Mouse (Mus musculus) embryonic facial prominence, embryonic 11.5 days (tissue): Measurements from ENCODE around the gene Frzb. TPM values are rescaled to one million over a fixed set of nuclear protein-coding genes. Genes with fewer than 3 reads are reported as not detected.

Experiments
- ATAC-seq: fragments of 200-750 bp; cut with Nextera tagmentation; replicated peaks from 2 replicates; pipeline ENCODE4 v1.8.0; 2017; ENCODE audit warnings: low read depth; ENCODE audit not compliant: insufficient number of reproducible peaks, low FRiP score, low TSS enrichment
- DNase-seq: peaks from one replicate; pipeline ENCODE4 v3.0.0-alpha.2; 2015; ENCODE audit warnings: low spot score
- H3K27ac ChIP-seq: fragments of 300-500 bp; sonication (generic); replicated peaks from 2 replicates; pipeline ENCODE4 v1.5.1; 2014; ENCODE audit warnings: mild to moderate bottlenecking, low read depth, low read length, control low read depth
- H3K27me3 ChIP-seq: fragments of 300-500 bp; sonication (generic); 2 replicates; pipeline ENCODE4 v1.6.1; 2014; ENCODE audit warnings: mild to moderate bottlenecking, low read length, moderate library complexity, mixed read lengths; ENCODE audit not compliant: control insufficient read depth, insufficient read depth
- H3K36me3 ChIP-seq: fragments of 300-500 bp; sonication (generic); replicated peaks from 2 replicates; pipeline ENCODE4 v1.6.1; 2014; ENCODE audit warnings: low read depth, mild to moderate bottlenecking, low read length, moderate library complexity, mixed read lengths; ENCODE audit not compliant: control insufficient read depth, insufficient read depth
- H3K4me1 ChIP-seq: fragments of 300-500 bp; sonication (generic); 2 replicates; pipeline ENCODE4 v1.6.1; 2014; ENCODE audit warnings: low read length, mixed read lengths; ENCODE audit not compliant: control insufficient read depth, insufficient read depth
- H3K4me2 ChIP-seq: fragments of 300-500 bp; sonication (generic); 2 replicates; pipeline ENCODE4 v1.6.1; 2014; ENCODE audit warnings: low read depth, mild to moderate bottlenecking, control low read depth, low read length, moderate library complexity
- H3K4me3 ChIP-seq: fragments of 300-500 bp; sonication (generic); 2 replicates; pipeline ENCODE4 v1.5.1; 2014; ENCODE audit warnings: low read depth, low read length, control low read depth
- H3K9ac ChIP-seq: fragments of 300-500 bp; sonication (generic); replicated peaks from 2 replicates; pipeline ENCODE4 v1.6.1; 2014; ENCODE audit warnings: mild to moderate bottlenecking, control low read depth, low read length
- H3K9me3 ChIP-seq: fragments of 300-500 bp; sonication (generic); replicated peaks from 2 replicates; pipeline ENCODE4 v1.6.1; 2016; ENCODE audit warnings: mild to moderate bottlenecking, low read length, inconsistent platforms, mixed read lengths; ENCODE audit not compliant: control insufficient read depth
- WGBS: fragments of 180-500 bp; shearing (Covaris S2); extraction: QIAGEN DNeasy Blood & Tissue Kit; methylation state at CpG from one replicate; pipeline ENCODE4 v1.1.7; 2014; 5-methylcytosine and 5-hydroxymethylcytosine counted together
- polyA plus RNA-seq: library from polyadenylated mRNA; unstranded; fragments of >200 nt; fragmentation: Nextera tagmentation; extraction: Ambion mirVana; gene quantifications from 2 replicates; pipeline ENCODE4 v1.2.1, GENCODE M21; 2014

Frzb gene
- polyA plus RNA-seq, 1 experiment from 2014 or later = 78.6 TPM

DNA sequence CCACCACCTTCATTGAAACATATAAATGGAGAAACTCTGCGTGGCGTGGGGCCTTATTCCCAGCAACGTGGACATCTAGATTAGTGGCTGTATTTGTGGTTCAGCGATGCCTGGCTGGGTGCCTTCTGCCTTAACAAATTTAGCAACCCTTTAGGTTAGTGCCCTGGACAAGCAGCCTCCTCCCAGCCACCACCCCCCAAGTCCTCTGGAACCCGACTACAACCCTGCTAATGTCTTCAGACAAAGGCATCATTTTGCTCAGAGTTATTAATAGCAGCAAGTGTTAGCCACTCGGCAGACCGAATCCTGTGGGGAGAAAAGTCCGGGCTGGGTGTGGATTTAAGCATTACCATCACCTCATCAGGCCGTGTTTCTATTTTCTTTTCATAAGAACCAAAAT, 59.8 kb downstream of the Frzb start:
- H3K4me2 ChIP-seq = no peak overlapping the region
- H3K4me1 ChIP-seq = no peaks in the 10 kb centered on the region
- no peaks in the 10 kb centered on the region for H3K9me3 ChIP-seq
- ATAC-seq = no peak
- 44% methylated on average over 9 of the region's 9 CpGs for WGBS
- H3K9ac ChIP-seq = no peak overlapping the region
- no peaks in the 10 kb centered on the region; the same call in 1 of the 2 replicates for H3K27me3 ChIP-seq
- H3K27ac ChIP-seq = no peak overlapping the region
- H3K36me3 ChIP-seq = no peaks in the 10 kb centered on the region
- no peak for DNase-seq
- H3K4me3 ChIP-seq = no peak overlapping the region

DNA sequence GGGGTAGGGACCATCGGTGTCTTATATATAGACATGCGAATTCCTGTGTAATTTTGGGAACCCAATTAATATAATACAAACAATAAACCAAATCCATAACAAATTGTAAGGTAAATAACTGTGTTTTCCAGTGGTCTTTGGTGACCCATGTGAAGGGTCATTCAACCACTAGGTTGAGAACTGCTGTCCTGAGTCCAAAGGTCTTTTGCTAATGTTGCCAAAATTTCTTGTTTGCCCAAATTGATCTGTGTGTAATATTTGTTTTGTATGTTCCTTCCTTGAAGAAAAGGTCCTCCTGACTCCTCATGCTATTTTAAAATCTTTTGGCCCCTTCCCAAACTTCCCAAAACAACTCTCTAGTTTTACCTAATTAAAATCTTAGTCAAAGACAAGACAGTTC, 61.2 kb downstream of the Frzb start:
- Histone ChIP-seq H3K4me2 (no peak overlapping the region), H3K9ac (no peak overlapping the region), H3K27me3 (no peaks in the 10 kb centered on the region; the same call in 1 of the 2 replicates), H3K27ac (no peak overlapping the region), H3K36me3 (no peaks in the 10 kb centered on the region), H3K9me3 (no peaks in the 10 kb centered on the region), H3K4me1 (no peaks in the 10 kb centered on the region), H3K4me3 (no peak overlapping the region)
- 96% methylated on average over 2 of the region's 2 CpGs for WGBS
- ATAC-seq = no peak
- no peak for DNase-seq

DNA sequence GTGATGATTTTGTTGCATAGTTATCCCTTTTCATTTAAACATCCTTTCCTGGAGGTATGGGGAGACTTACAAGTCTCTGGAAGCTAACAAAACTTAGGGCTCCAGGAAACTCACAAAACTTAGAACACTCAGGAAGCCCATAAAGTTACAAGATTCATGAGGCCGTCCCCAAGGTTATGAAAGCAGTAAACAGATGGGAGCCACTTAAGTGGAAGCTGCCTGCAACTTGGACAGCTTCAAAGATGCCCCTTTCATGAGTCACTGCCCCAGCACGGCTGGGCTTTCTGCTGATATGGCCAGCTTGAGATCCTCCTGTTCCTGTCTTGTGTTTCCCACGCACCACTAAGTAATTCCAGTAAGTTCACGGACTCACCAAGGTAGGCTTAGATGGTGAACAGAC, 63.0 kb downstream of the Frzb start:
- Histone ChIP-seq H3K4me3 (no peak overlapping the region), H3K4me1 (no peaks in the 10 kb centered on the region), H3K4me2 (no peak overlapping the region), H3K9me3 (no peaks in the 10 kb centered on the region), H3K27ac (no peak overlapping the region), H3K27me3 (no peaks in the 10 kb centered on the region; the same call in 1 of the 2 replicates), H3K9ac (no peak overlapping the region), H3K36me3 (no peaks in the 10 kb centered on the region)
- no peak for ATAC-seq
- no peak for DNase-seq
- 79% methylated on average over 4 of the region's 4 CpGs for WGBS

DNA sequence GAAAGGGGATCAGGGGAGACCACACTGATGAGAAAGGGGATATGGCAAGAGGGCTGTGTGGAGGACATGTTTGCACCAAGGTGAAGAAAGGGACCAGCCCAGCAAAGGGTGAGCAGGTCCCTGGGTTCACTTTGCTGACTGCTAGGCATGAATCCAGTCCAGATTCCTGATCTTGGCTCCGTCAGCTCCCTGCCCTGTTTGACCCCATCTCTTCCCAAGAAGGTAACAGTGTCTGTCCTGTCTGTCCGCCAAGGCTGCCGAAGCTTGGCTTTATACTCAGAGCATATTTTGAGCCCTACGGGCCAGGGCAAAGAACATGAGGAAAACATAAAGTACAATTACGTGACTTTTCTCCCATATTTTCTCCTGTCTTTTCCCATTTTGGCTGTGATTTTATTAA, 67.6 kb downstream of the Frzb start:
- Histone ChIP-seq H3K4me3 (no peak overlapping the region), H3K4me1 (no peaks in the 10 kb centered on the region), H3K27ac (no peak overlapping the region), H3K9me3 (no peaks in the 10 kb centered on the region), H3K27me3 (no peaks in the 10 kb centered on the region), H3K9ac (no peak overlapping the region), H3K4me2 (no peak overlapping the region), H3K36me3 (no peaks in the 10 kb centered on the region)
- 78% methylated on average over 5 of the region's 5 CpGs for WGBS
- no peak for ATAC-seq
- DNase-seq = no peak

DNA sequence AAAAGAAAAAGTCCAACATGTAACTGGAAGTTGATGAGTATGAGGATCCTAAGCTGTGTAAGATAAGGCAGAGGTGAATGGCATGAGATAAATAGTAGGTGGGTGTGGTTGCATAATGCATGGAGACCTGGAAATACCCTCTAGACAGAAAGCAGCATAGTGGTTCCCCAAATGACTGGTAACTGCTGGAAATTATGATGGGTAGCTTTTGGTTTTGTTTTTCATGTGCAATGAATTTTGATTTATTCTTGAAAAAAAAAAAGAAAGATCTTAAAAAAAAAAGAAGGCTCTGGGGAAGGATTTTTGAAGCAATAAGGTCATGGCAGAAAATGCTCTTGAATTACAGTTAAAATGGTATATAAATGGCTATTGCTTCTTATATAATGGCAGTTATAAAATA, 72.5 kb downstream of the Frzb start:
- DNase-seq (no peak), ATAC-seq (no peak)
- H3K27ac ChIP-seq = no peak overlapping the region
- H3K4me2 ChIP-seq = no peak overlapping the region
- H3K4me1 ChIP-seq = no peaks in the 10 kb centered on the region
- no peaks in the 10 kb centered on the region for H3K9me3 ChIP-seq
- no peak overlapping the region for H3K9ac ChIP-seq
- no peak overlapping the region for H3K4me3 ChIP-seq
- H3K36me3 ChIP-seq = no peaks in the 10 kb centered on the region
- no peaks in the 10 kb centered on the region for H3K27me3 ChIP-seq

DNA sequence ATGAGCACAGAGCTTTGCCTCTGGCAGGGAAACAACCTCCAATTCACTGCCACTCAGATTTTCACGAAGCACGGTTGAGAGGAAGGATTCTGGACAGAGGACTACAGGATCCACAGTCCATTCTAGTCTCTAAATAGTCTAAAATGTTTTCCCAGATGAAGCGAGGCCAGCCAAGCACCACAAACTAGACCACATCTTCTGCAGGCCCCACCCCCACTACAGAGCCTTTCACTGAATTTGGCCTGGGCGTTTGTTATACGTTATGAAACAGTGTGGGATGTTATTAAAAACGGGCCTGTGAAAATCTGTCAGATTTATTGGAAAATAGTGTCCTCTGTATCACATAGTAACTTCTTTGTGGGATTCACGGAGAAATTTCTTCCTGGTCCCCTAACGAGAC, 76.0 kb downstream of the Frzb start:
- no peaks in the 10 kb centered on the region for H3K27me3 ChIP-seq
- H3K36me3 ChIP-seq = no peaks in the 10 kb centered on the region
- ATAC-seq = no peak
- no peak overlapping the region for H3K9ac ChIP-seq
- DNase-seq = no peak
- no peaks in the 10 kb centered on the region for H3K9me3 ChIP-seq
- no peak overlapping the region for H3K4me3 ChIP-seq
- no peak overlapping the region for H3K27ac ChIP-seq
- 82% methylated on average over 8 of the region's 8 CpGs for WGBS
- H3K4me1 ChIP-seq = no peaks in the 10 kb centered on the region
- no peak overlapping the region for H3K4me2 ChIP-seq

Other genes with a start within 250 kb of the Frzb start
- gene Prdx6b, start 155.2 kb downstream of the Frzb start, polyA plus RNA-seq = not detected in 2 replicates
- gene Dnajc10, start 132.2 kb downstream of the Frzb start, polyA plus RNA-seq = 106 and 114 TPM in 2 replicates
- gene Nckap1, start 133.8 kb upstream of the Frzb start, polyA plus RNA-seq = 63.5 and 68.2 TPM in 2 replicates
- gene Dusp19, start 169.4 kb upstream of the Frzb start, polyA plus RNA-seq = 18.4 and 20.5 TPM in 2 replicates
- gene Nup35, start 169.6 kb upstream of the Frzb start, polyA plus RNA-seq = 67.0 and 68.2 TPM in 2 replicates